Comparison of ENCODE assay signal across 9 mouse cellular contexts in genomic region chr17:29491591-29492268, GRCm38 (mm10). TPM values are rescaled to one million over a fixed set of nuclear protein-coding genes. Genes with fewer than 3 reads are reported as not detected.
A peak's percentile ranks its signal among the peaks of the same experiment; 100 is the strongest.
DNase-seq lines count a peak whose midpoint lies in the region; ATAC-seq and TF ChIP-seq lines count a peak whose summit lies in the region.
"Had no signal": no experiment of that assay in that cellular context is flagged by ENCODE, and none has a peak within 500 bp of the region (broad histone marks: within the 10 kb centered on the region; RNA-seq: fewer than 3 reads in every experiment).

No protein-coding gene starts in this region.

- no peak for ATAC-seq in embryonic facial prominence, embryonic 15.5 days (ENCODE audit: insufficient number of reproducible peaks, low FRiP score, low TSS enrichment, low read depth)
- ATAC-seq in heart, embryonic 14.5 days (ENCODE audit: insufficient number of reproducible peaks, insufficient read depth, low FRiP score, low read depth), result no peak
- ATAC-seq in kidney, postnatal 0 days (replicated peaks; ENCODE audit: low FRiP score, low read depth), result no peak
- ATAC-seq in lung, embryonic 14.5 days (ENCODE audit: insufficient read depth), result no peak
- ATAC-seq in inflammation-experienced regulatory T-cells, adult 6 months, result no peak

- H3K4me1 ChIP-seq in embryonic facial prominence, embryonic 15.5 days, result peaks cover 21% of the 10 kb centered on the region
- H3K4me1 ChIP-seq in heart, embryonic 14.5 days (ENCODE audit: control insufficient read depth in 2 of 2, insufficient read depth in 2 of 2, low read length in 2 of 2), result peaks cover 2 to 16% of the 10 kb centered on the region in 2 experiments
- peaks cover 6% of the 10 kb centered on the region; the same call in 1 of the 2 replicates for H3K4me1 ChIP-seq in kidney, postnatal 0 days (replicated peaks; ENCODE audit: insufficient read depth, low read length)
- no peaks in the 10 kb centered on the region for H3K4me1 ChIP-seq in lung, embryonic 14.5 days (ENCODE audit: insufficient read depth)

- peaks cover 13% of the 10 kb centered on the region for H3K36me3 ChIP-seq in embryonic facial prominence, embryonic 15.5 days
- peaks cover 23% of the 10 kb centered on the region for H3K36me3 ChIP-seq in heart, embryonic 14.5 days (ENCODE audit: control insufficient read depth, insufficient read depth, low read length)
- H3K36me3 ChIP-seq in kidney, postnatal 0 days (ENCODE audit: insufficient read depth, low read length), result peaks cover 13% of the 10 kb centered on the region
- peaks cover 24% of the 10 kb centered on the region for H3K36me3 ChIP-seq in lung, embryonic 14.5 days (ENCODE audit: insufficient read depth)

- WGBS in embryonic facial prominence, embryonic 15.5 days, result under 1% methylated on average over 48 of the region's 48 CpGs
- WGBS in heart, embryonic 14.5 days, result under 1% methylated on average over 48 of the region's 48 CpGs
- WGBS in kidney, postnatal 0 days, result under 1% methylated on average over 48 of the region's 48 CpGs
- WGBS in lung, embryonic 14.5 days, result under 1% methylated on average over 48 of the region's 48 CpGs

- no peaks in the 10 kb centered on the region for H3K27me3 ChIP-seq in embryonic facial prominence, embryonic 15.5 days
- H3K27me3 ChIP-seq in heart, embryonic 14.5 days (ENCODE audit: control insufficient read depth, insufficient read depth, low read length), result no peaks in the 10 kb centered on the region
- H3K27me3 ChIP-seq in kidney, postnatal 0 days (ENCODE audit: insufficient read depth, low read length), result no peaks in the 10 kb centered on the region
- H3K27me3 ChIP-seq in lung, embryonic 14.5 days (ENCODE audit: insufficient read depth, low read length), result no peaks in the 10 kb centered on the region

- no peak for TF ChIP-seq CTCF in kidney, postnatal 0 days (IDR thresholded peaks at IDR 0.05; ENCODE audit: low read depth)
- TF ChIP-seq CTCF in lung, embryonic 14.5 days (IDR thresholded peaks at IDR 0.05; ENCODE audit: low read depth), result no peak

- no peaks in the 10 kb centered on the region for H3K9me3 ChIP-seq in embryonic facial prominence, embryonic 15.5 days (replicated peaks)
- H3K9me3 ChIP-seq in heart, embryonic 14.5 days (ENCODE audit: control insufficient read depth, low read length), result no peaks in the 10 kb centered on the region
- no peaks in the 10 kb centered on the region for H3K9me3 ChIP-seq in kidney, postnatal 0 days (replicated peaks; ENCODE audit: low read length)
- no peaks in the 10 kb centered on the region for H3K9me3 ChIP-seq in lung, embryonic 14.5 days (ENCODE audit: low read depth, low read length)

- peak overlapping the region; percentile 85 for H3K4me3 ChIP-seq in embryonic facial prominence, embryonic 15.5 days (replicated peaks)
- peak overlapping the region; percentile 67 to 84 for H3K4me3 ChIP-seq in heart, embryonic 14.5 days (ENCODE audit: control insufficient read depth in 1 of 2, insufficient read depth in 1 of 2, low read depth in 1 of 2, low read length in 2 of 2)
- peak overlapping the region; percentile 96 for H3K4me3 ChIP-seq in kidney, postnatal 0 days (replicated peaks; ENCODE audit: low read depth, low read length)
- peak overlapping the region; percentile 95 for H3K4me3 ChIP-seq in lung, embryonic 14.5 days (ENCODE audit: low read depth, low read length)

- H3K4me2 ChIP-seq in embryonic facial prominence, embryonic 15.5 days (replicated peaks), result peak overlapping the region; percentile 90
- H3K4me2 ChIP-seq in heart, embryonic 14.5 days (ENCODE audit: low read length), result peak overlapping the region; percentile 68
- peak overlapping the region; percentile 85 for H3K4me2 ChIP-seq in kidney, postnatal 0 days (ENCODE audit: low read length)
- peak overlapping the region; percentile 93 for H3K4me2 ChIP-seq in lung, embryonic 14.5 days

- H3K9ac ChIP-seq in embryonic facial prominence, embryonic 15.5 days, result peak overlapping the region; percentile 81
- H3K9ac ChIP-seq in heart, embryonic 14.5 days (ENCODE audit: low read length), result peak overlapping the region; percentile 91
- H3K9ac ChIP-seq in kidney, postnatal 0 days (ENCODE audit: low read depth, low read length), result peak overlapping the region; percentile 97
- H3K9ac ChIP-seq in lung, embryonic 14.5 days, result peak overlapping the region; percentile 88

- DNase-seq in ES-CJ7 (ENCODE audit: low read depth, low spot score), result peak; percentile 84
- DNase-seq in adrenal gland, postnatal 14 days, result peak; percentile 86
- peak; percentile 66 for DNase-seq in kidney, postnatal 0 days (ENCODE audit: low spot score)
- DNase-seq in lung, embryonic 14.5 days, result peak; percentile 58
- DNase-seq in ovary, postnatal 14 days (ENCODE audit: low spot score), result peak; percentile 40

- peak overlapping the region; percentile 93 for H3K27ac ChIP-seq in embryonic facial prominence, embryonic 15.5 days (replicated peaks)
- peak overlapping the region; percentile 58 to 89 for H3K27ac ChIP-seq in heart, embryonic 14.5 days (replicated peaks in 1 of 2; ENCODE audit: control insufficient read depth in 1 of 2, insufficient read depth in 1 of 2, low read depth in 2 of 2, low read length in 2 of 2)
- H3K27ac ChIP-seq in kidney, postnatal 0 days, result peak overlapping the region; percentile 94
- peak overlapping the region; percentile 90 for H3K27ac ChIP-seq in lung, embryonic 14.5 days (ENCODE audit: low read depth)

RNA-seq across cellular contexts. Expression of gene Pim1, which starts 1.2 kb away (rescaled TPM):
- total RNA-seq in adrenal gland, postnatal 14 days (2021), result 104 and 129 TPM in 2 replicates
- 17.8 and 20.0 TPM in 2 replicates for polyA plus RNA-seq in embryonic facial prominence, embryonic 15.5 days (2015; fragmentation: Nextera tagmentation; extraction: Ambion mirVana)
- polyA plus RNA-seq in heart, embryonic 14.5 days (2014; fragmentation: Nextera tagmentation; extraction: Ambion mirVana), result 14.1 and 16.5 TPM in 2 replicates
- 21.3 and 21.6 TPM in 2 replicates for polyA plus RNA-seq in kidney, postnatal 0 days (2015; fragmentation: Nextera tagmentation; extraction: Ambion mirVana)
- 14.1 and 16.0 TPM in 2 replicates for polyA plus RNA-seq in lung, embryonic 14.5 days (2014; fragmentation: Nextera tagmentation; extraction: Ambion mirVana)
- polyA plus RNA-seq in inflammation-experienced regulatory T-cells, adult 6 months (2017; shearing (Covaris generic)), result 100 to 1,000 TPM; 255 to 344 (median 288) TPM

RNA-seq across cellular contexts. Expression of gene Gm17657, which starts 57.7 kb away (rescaled TPM):
- not detected in 2 replicates for total RNA-seq in adrenal gland, postnatal 14 days (2021)
- not detected in 2 replicates for polyA plus RNA-seq in embryonic facial prominence, embryonic 15.5 days (2015; fragmentation: Nextera tagmentation; extraction: Ambion mirVana)
- not detected in 2 replicates for polyA plus RNA-seq in heart, embryonic 14.5 days (2014; fragmentation: Nextera tagmentation; extraction: Ambion mirVana)
- not detected in 2 replicates for polyA plus RNA-seq in kidney, postnatal 0 days (2015; fragmentation: Nextera tagmentation; extraction: Ambion mirVana)
- not detected in 2 replicates for polyA plus RNA-seq in lung, embryonic 14.5 days (2014; fragmentation: Nextera tagmentation; extraction: Ambion mirVana)
- under 1 TPM in 2 of 3 experiments, not detected in 1; 0.23 to 0.39 TPM for polyA plus RNA-seq in inflammation-experienced regulatory T-cells, adult 6 months (2017; shearing (Covaris generic))
- total RNA-seq: hematopoietic stem cell, adult 5-6 weeks had no signal

RNA-seq across cellular contexts. Expression of gene Tbc1d22b, which starts 57.9 kb away (rescaled TPM):
- total RNA-seq in adrenal gland, postnatal 14 days (2021), result 23.7 and 24.6 TPM in 2 replicates
- 14.4 and 16.7 TPM in 2 replicates for polyA plus RNA-seq in embryonic facial prominence, embryonic 15.5 days (2015; fragmentation: Nextera tagmentation; extraction: Ambion mirVana)
- polyA plus RNA-seq in heart, embryonic 14.5 days (2014; fragmentation: Nextera tagmentation; extraction: Ambion mirVana), result 8.1 and 10.2 TPM in 2 replicates
- polyA plus RNA-seq in kidney, postnatal 0 days (2015; fragmentation: Nextera tagmentation; extraction: Ambion mirVana), result 11.9 and 12.0 TPM in 2 replicates
- 17.4 TPM in 2 replicates for polyA plus RNA-seq in lung, embryonic 14.5 days (2014; fragmentation: Nextera tagmentation; extraction: Ambion mirVana)
- polyA plus RNA-seq in inflammation-experienced regulatory T-cells, adult 6 months (2017; shearing (Covaris generic)), result 10 to 100 TPM in 2 of 3 experiments, 1 to 10 TPM in 1; 9.0 to 11.5 (median 11.4) TPM

Comparison
In these comparisons a context has a peak if more than half of its experiments do, and no peak if none do; other contexts are left out.
1. RNA of gene Pim1, which starts 1.2 kb away (polyA plus RNA-seq): 255 to 344 TPM in inflammation-experienced regulatory T-cells, adult 6 months; 21.3 to 21.6 TPM in kidney, postnatal 0 days, 17.8 to 20.0 TPM in embryonic facial prominence, embryonic 15.5 days, 14.1 to 16.5 TPM in heart, embryonic 14.5 days and 14.1 to 16.0 TPM in lung, embryonic 14.5 days; every median in the first group is over 10 times any median in the second.
2. Peak in every context shown above with its lines, with median percentiles within 50 percentile points of each other: DNase-seq, H3K27ac ChIP-seq, H3K4me2 ChIP-seq, H3K4me3 ChIP-seq and H3K9ac ChIP-seq.